Mouse (Mus musculus): ENCODE results near the gene Lgr6.

The Lgr6 gene

DNA sequence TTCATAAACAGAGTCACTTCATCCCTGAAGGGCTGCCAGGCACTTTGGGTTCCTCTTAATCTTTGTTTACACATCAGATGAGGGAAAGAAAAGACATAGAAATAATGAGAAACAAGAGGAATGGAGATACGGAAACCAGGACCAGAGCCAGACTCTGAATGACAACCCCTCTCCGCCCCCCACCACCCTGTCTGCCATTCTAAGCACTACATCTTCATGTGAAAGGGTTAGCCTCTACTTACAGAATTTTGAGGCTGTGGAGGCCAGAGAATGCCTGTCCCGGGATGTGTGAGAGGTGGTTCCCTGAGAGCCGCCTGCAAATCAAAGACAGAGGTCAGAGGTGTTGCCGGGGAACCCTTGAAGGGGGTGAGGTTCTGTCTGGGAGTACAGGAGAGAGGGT lies 32.4 kb downstream of the Lgr6 start:
- no peak for DNase-seq

DNA sequence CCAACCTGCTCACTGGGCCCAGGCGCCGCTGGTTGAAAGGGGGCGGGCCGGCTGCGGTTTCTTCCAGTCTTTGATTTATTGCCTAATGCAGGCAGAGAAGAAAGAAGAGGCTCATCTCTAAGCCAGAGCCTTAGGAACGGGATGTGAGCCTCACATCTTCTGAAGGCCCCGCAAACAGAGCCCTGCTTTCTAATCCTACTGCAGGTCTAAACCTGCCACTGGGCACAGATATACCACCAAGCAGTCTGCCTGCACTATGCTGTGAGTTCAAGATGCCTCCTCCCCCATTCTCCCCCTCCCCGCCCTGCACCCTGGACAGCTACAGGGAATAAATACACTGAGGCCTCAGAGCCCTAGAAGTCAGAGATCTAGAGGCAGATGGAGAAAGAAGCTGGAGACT lies 35.2 kb downstream of the Lgr6 start:
- DNase-seq, result no peak

DNA sequence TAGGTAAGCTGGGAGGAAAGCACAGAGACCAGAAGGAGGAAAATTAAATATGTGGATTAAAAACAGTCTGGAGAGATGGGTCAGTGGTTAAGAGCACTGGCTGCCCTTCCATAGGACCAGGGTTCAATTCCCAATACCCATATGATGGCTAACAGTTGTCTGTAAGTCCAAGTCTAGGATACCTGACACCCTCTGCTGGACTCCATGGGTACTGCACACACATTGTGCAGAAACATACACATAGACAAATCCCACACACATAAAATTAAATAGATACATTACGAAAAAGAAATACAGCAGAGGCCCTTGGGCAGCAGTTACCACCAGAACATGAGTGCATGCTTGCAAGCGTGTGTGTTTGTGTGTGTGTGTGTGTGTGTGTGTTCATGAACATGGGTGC lies 40.6 kb downstream of the Lgr6 start:
- DNase-seq, result no peak

DNA sequence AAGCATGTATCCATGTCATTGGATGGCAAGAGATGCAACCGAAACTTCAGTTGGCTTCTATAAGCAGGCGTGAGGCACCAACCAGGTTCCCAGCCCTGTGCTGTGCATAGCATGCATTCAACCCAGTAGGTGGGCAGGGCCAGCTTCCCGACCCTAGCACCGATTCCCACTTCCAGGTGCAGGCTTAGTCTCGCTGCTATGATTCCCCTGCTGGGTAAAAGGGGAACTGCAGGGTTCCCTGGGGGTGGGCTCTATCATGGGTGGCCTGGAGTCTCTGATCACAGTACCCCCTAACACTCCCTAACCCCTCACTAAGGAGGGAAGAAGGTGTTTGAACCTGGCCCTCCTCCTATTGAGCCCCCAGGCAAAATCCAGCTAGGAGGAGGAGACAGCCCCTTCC lies 42.1 kb downstream of the Lgr6 start:
- no peak for DNase-seq

DNA sequence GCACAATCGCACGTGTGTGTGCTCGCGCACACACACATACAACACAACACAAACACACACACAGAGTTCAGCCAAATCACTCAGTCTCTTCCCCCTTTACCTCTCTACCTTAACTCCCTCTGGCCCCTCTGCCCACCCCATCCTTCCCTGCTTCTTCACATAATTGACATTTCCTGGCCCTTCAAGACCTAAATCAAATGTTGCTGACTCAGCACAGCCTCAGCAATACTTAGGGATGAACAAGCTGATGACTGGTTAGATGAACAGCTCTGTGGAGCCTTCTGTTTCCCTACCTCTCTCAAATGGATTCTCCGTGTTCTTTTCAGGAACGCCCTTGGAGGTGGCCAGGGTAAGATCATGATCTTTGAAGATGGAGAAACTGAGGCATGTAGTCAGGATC lies 43.8 kb downstream of the Lgr6 start:
- no peak for DNase-seq

DNA sequence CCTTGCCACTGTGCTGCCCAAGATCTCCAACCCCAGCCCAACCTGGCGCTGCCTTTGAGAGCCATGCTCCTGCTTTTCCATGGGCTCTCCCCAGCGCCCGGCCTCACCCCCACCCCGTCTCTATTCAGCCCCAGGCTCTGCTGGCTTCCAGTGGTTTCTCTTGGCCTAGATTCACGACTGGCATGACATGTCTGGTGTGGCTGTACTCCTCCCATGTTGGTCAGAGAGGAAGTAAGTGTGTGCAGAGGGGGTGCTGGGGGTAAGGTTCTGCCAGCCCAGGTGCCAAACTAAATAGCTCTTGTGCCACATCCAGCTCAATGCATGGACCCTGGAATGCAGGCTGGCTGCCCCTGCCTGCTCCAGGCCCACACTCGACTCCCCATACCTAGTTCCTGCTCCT lies 44.9 kb downstream of the Lgr6 start:
- no peak for DNase-seq

DNA sequence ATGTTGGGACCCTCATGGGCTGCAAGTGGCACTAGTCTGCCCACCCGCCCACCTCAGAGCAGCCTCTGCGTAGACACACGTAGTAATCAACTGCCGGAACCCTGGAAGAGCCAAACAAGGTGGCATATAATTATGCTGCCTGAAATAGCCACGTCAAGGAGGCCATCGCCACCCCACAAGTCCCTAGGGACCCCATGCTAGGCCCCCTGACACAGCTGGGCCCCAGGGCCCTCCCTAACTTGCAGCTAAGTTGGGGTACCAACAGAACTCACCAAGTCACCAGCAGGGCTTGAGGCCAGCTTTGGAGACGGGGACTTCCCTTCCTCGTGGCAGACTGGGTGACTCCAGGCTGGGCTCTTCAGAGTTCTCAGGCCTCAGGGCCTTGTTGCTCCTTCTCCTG lies 48.2 kb downstream of the Lgr6 start:
- DNase-seq, result no peak

DNA sequence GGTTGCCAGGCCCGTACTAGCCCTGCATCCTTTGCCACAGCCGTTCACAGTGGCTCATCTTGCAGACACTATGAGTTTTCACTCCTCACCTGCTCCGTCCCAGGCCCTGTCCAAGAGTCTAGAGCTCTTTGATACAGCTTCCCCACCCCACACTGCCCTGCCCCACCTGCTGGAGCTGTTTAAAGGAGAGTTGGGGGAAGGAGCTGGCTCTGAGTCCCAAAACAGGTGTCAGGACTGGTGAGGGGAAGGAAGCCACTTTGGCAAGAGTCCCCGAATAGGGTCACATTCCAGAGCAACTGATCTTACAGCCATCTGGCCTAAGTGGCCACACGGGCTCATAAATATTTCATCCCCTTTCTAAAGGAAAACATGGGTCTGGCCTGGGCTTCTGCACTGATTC lies 51.0 kb downstream of the Lgr6 start:
- DNase-seq, result no peak

DNA sequence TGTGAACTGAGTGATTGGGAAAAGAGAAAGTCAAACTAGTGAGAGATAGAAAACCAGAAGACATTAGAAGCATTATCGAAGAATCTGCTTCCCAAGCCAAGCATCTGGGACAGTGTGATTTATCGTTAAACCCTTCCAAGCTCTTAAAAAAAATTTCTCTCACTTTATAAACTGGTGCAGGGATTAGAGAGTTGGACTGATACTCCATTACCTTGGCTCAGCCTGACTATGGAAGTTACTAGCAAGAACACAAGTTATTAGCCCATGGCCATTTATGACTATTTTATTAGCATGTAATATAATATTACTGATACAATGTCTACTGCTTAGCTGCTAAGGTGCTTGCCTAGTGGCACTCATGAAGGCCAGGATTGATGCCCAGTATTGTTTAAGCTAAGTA lies 60.6 kb downstream of the Lgr6 start:
- DNase-seq, result no peak

DNA sequence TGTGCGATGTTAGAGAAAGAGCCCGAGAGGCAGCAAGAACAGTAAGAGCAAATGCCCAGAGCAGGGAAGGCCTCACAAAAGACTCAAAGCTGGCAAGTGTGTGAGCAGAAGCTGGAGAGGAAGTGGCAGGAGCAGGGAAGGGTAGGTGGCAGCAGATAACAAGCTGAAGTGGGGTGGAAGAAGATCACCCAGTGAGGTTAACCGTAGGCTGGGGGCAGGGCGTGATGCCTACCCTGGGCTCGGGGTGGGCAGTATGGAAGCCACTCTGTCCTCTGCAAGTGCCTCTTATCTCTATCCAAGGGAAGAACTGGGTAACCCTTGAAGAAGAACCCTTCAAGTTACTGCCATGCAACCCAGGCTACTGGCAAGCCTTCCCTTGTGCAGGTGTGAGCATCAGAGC lies 68.8 kb downstream of the Lgr6 start:
- DNase-seq, result no peak

DNA sequence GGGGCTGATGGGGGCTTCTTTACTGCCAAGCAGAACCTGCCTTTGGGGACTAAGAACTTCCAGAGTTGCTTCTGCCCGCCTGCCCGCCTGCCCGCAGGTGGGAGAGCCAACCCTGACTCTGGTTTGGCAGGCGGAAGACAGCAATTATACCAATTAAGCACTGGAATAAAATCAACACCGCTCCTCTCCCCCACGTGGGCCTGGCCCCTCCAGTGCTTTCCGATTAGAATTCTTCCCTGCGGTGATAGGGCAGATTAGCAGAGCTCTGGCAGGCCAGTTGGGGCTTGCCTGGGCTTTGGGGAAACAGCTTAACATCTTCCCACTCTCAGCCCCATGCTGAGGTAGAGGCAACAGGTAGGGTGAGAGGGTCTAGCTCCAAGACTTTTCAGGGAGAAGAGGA lies 72.4 kb downstream of the Lgr6 start:
- DNase-seq, result no peak

DNA sequence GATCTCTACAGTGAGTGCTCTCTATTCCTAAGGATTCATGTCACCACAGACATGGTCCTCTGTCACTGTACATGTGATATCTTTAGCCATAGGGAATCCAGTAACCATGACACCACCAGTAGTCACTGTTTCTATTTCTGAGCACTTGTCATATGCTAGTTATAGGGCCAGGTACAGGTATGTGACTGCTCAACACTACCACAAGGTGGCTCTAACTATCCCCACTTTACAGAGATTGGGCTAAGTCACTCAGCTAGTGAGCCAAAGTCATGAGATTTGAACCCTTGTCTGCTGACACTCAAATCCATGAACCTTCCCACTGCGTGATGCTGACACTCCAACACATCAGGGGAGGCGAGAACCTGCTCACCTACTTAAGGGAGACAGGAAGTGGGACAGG lies 75.0 kb downstream of the Lgr6 start:
- DNase-seq, result no peak

DNA sequence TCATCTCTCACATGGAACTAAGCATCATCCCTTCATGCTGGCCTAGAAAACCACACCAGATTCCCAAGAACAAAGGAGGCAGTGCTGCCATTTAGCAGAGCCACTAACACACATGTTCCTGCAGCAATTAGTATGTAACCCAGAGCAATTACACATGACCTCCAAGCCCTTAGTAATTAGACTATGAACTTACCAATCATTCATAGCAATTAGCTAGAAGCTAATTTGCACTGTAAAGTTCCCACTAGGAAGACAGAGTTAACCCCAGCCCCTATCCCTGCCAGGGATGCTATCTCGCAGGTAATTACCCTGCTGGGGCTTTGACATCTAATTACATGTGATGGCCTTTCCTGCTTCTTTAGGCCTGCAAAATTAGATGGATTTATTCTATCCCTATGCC lies 78.8 kb downstream of the Lgr6 start:
- no peak for DNase-seq

DNA sequence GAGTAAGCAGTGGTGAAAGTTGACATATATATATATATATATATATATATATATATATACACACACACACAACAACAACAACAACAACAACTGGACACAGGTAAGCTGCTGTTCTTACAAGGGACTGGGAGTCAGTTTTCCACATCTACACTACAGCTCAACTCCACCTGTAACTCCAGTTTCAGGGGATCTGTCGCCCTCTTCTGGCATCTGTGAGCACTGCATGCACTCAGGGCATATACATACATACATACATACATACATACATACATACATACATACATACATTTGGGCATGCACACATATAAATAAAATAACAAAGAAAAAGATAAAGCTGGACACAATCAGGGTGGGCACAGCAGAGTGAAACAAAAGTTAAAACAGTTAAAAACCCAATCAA lies 81.5 kb downstream of the Lgr6 start:
- DNase-seq, result no peak

DNA sequence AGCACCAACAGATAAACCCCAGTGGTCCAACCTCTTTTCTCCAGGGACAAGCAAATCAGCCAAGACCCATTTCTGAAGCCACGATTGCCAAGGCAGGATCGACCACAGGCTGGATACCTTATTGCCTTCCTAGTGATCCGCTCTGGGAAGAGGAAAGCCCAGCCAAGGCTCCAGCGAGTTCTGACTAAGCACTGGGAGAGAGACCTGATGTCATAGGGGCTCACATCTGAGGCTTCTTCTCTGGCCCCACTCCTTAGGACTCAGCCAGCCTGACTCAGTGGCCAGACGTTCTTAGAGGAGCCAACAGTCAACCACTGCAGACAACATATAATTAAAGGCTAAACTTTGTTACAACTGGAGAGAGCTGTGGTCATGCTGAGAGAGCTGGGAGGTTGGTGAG lies 83.1 kb downstream of the Lgr6 start:
- DNase-seq, result no peak

DNA sequence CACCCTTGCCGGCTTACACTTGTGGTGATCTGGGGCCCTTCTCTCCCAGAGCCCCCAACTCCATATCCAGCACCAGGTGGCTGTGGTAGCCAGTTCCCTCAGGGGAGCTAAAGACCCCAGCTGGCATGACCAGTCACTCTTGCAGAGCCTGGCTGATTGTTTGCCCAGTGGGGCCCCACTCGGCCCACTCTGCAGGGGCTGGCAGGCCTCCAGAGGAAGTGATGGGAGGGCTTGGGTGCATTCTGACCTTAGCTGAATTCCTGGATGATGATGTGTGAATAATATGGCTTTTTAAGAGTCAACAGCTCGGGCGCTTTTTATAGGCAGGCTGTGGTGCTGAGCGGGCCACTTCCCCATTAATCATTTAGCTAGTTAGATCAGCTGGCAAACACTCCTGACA lies 84.1 kb downstream of the Lgr6 start:
- no peak for DNase-seq

DNA sequence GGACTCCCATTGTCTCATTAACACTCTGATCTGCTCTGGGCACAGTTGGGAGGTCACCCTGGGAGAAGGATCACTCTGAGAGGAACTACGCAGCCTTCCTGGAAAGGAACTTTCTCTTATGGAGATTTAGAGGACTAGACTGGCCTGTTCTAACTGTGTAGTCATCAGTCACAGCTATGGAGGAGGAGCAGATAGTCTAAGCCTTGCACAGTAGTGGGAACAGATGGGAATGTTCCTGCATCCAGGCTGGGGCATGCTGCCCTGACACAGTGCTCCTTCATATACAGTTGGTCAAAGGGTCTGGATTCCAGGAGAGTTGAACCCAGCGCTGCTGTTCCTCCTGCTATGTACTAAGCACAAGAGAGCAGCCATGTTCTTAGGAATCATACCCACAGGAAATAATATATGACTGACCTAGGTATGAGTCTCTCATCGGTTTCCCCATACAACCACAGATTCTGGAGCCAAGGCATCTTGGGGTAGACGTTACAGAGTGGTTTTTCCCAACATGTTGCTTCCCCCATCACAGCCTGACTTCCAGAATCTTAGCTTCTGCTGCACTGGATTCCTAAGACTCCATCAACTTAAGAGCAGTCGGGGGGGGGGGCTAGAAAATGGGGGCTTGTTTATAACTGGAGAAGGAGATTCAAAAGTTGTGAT lies 84.7 kb downstream of the Lgr6 start:
- DNase-seq, result no peak

DNA sequence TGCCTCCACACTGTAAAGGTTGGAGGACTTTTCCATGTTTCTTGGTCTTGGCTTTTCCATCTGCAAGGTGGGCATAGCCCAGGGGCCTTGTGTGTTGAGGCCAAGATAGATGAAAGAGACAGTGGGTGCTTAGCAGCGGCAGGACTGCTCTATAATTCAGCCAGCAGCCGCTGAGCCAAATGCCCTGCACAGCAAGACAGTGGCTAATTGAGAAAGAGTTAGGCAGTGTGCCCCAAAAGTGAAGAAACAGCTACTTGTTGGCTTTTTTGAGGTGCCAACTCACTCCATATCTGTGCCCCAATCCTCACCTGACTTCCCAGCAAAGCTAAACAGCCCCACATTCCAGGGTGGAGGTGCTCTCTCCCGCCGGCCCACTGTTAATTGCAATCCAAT lies 85.3 kb downstream of the Lgr6 start:
- DNase-seq, result no peak

DNA sequence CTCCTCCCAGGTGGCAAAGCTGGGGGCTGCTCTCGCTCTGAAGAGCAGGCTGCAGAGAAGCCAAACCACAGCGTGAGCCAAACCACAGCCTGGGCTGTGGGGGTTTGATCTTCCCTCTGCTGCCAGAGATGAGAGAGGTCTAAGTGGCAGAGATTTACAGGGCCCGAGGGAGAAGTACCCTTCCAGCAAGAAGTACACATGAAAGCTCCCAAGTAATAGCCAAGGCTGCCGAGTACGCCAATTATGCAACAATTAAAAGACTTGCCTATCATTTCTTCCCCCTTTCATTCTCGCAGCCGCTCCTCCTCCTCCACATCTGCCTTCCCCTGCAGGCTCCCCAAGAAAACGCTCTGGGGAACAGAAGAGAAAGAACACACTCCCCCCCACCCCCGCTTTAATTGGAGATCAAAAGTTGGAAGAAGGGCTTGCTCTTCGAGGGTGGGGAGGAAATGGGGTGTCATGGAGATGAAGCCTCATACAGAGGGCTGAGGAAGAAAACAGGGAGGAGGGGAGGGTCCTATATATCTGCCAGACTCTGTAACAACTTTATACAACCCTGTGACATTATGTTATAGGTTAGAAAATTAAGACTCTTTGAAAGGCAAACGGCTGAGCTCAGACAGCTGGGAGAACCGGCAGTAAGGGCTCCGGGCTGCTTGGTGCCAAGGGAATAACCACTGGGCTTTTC lies 85.8 kb downstream of the Lgr6 start:
- DNase-seq, result no peak

DNA sequence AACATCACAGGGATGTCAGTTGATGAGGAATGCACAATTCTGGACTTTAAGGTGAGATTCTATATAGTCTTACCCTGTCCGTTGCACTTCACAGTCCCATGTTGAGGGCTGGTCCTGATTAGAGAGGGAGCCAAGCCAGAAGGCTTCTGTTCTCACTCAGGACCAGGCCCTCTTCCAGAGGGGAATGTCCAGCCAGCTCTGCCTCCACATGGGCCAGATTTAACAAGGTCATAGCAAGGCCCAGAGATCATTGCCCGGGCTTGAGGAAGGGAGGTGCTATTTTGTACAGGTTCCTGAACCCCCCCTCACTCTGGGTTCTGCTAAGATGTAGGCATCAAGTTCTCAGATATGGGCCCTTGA lies 87.4 kb downstream of the Lgr6 start:
- no peak for DNase-seq

DNA sequence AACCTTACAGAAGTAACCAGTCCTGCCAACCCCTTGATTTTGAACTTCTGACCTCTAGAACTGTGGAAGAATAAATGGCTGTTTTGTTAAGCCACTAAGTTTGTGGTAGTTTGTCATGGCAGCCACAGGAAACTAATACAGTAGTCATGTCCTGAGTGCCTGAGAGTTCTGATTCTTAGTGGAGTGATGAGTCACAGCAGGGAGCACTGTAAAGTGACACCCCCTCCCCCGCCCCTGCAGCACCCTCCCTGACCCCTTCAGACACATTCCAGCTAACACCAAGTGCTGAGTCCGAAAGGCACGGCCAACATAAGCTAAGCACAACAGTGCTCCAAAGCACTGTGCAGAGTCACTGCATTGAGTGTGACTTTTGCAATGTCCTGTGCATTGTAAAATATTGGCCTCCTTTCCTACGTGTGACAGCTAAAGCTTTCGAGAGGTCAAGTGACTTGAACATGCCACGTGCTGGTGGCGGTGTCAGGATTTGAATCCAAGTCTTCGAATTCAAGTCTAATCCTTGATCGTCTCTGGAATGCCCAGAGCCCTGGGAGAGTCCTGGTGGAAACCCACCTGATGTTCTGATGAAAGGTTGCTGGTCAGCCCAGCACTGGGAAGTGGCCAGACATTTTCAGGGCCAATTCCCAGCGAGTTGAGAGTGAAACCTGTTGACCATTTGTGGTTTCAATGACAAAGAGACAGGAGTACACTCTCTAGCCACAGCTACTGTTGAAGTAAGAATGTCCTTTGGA lies 88.0 kb downstream of the Lgr6 start:
- no peak for DNase-seq

DNA sequence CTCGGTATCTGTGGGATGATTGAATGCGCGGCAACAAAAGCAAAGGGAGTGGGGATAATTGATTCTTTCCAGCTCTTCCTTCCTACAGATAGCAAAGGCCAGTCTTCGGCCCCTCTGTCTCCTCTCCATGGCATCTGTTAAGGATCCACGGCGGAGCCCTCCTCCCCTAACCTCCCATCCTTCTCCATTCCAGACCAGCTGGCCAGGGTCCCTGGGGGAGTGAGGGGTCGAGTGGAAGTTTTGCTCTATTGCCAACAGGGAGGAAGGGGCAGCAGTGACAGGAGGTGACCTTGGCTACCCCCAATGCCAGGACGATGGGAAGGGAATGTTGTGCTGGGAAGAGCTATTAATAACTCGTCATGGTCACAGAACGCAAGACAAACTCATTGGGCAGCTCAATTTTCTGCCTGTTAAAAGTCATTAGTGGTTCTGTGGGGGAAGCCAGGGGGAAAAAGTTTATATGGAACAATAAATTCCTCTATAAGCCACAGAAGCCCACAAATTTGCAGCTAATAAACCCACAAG lies 90.1 kb downstream of the Lgr6 start:
- DNase-seq, result no peak

DNA sequence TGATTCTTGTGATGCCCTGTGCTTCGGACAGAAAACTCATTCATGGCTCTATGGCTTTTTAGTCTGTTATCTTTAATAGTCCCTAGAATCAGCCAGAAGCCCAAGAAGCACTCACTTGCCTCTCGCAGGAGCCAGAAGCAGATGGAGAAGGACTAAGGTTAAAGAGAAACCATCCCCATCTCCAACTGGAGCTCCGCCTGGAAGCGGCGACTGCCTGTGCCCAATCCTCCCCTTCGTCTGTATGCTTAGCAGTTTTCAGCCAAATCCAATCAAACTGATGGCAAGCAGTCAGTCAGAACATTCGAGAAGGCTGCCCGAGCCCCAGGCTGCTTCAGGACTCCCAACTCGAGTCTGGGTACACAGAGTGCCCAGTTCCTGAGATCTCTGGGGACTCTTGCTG lies 92.6 kb downstream of the Lgr6 start:
- DNase-seq, result no peak

DNA sequence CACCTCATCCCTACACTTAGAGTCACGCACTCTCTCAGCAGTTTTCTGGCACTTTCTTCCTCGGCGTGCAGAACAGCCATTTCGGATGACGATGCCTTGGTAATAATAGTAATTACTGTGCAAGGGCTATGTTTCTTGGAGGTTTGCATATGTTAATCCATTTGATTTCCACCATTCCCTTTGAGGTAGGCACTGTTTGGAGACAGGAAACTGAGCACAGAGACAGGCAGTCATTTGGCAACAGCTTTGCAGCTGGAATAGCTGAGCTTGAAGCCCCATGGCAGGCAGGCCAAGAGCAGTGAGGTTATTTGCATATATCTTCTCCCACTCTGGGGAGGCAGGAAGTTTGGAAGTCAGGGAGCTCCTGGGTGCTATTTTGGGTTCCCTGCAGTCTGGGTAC lies 93.2 kb downstream of the Lgr6 start:
- DNase-seq, result no peak
